Mouse (Mus musculus): ENCODE results near the gene Maff.
A peak's percentile ranks its signal among the peaks of the same experiment; 100 is the strongest.

Gene Maff

GRCm38 (mm10) chr15:79361023-79361422 is 14.6 kb downstream of the Maff start:
- no peak for DNase-seq (ENCODE audit: low spot score in 2 of 2)

GRCm38 (mm10) chr15:79364120-79364519 is 17.7 kb downstream of the Maff start:
- no peak for DNase-seq (ENCODE audit: low spot score in 2 of 2)

- no peak for DNase-seq (ENCODE audit: low spot score in 2 of 2)
Observed at GRCm38 (mm10) chr15:79365068-79365467, 18.6 kb downstream of the Maff start.

- DNase-seq (ENCODE audit: low spot score in 2 of 2) = no peak
Observed at GRCm38 (mm10) chr15:79366402-79366801, 20.0 kb downstream of the Maff start.

- no peak for DNase-seq (ENCODE audit: low spot score in 2 of 2)
Observed at GRCm38 (mm10) chr15:79368313-79368811, 21.9 kb downstream of the Maff start.

GRCm38 (mm10) chr15:79368861-79369440 is 22.5 kb downstream of the Maff start:
- no peak for DNase-seq (ENCODE audit: low spot score in 2 of 2)

- DNase-seq (ENCODE audit: low spot score in 2 of 2) = no peak
Observed at GRCm38 (mm10) chr15:79369452-79370280, 23.2 kb downstream of the Maff start.

GRCm38 (mm10) chr15:79370281-79370843 is 23.9 kb downstream of the Maff start:
- DNase-seq (ENCODE audit: low spot score in 2 of 2) = no peak

- no peak for DNase-seq (ENCODE audit: low spot score in 2 of 2)
Observed at GRCm38 (mm10) chr15:79374760-79375159, 28.3 kb downstream of the Maff start.

- peak in 1 of 2 experiments; percentile 49 for DNase-seq (ENCODE audit: low spot score in 2 of 2)
Observed at GRCm38 (mm10) chr15:79377681-79378080, 31.3 kb downstream of the Maff start.

- DNase-seq (ENCODE audit: low spot score in 2 of 2) = no peak
Observed at GRCm38 (mm10) chr15:79378608-79379007, 32.2 kb downstream of the Maff start.

GRCm38 (mm10) chr15:79379658-79380057 is 33.2 kb downstream of the Maff start:
- DNase-seq (ENCODE audit: low spot score in 2 of 2) = no peak

- DNase-seq (ENCODE audit: low spot score in 2 of 2) = peak; percentile 57 to 80
Observed at GRCm38 (mm10) chr15:79380468-79381444, 34.3 kb downstream of the Maff start.

- DNase-seq (ENCODE audit: low spot score in 2 of 2) = no peak
Observed at GRCm38 (mm10) chr15:79381644-79382043, 35.2 kb downstream of the Maff start.

GRCm38 (mm10) chr15:79387081-79387480 is 40.7 kb downstream of the Maff start:
- DNase-seq (ENCODE audit: low spot score in 2 of 2) = no peak

- DNase-seq (ENCODE audit: low spot score in 2 of 2) = no peak
Observed at GRCm38 (mm10) chr15:79387611-79388010, 41.2 kb downstream of the Maff start.

GRCm38 (mm10) chr15:79388171-79388570 is 41.8 kb downstream of the Maff start:
- no peak for DNase-seq (ENCODE audit: low spot score in 2 of 2)

- no peak for DNase-seq (ENCODE audit: low spot score in 2 of 2)
Observed at GRCm38 (mm10) chr15:79390434-79390833, 44.0 kb downstream of the Maff start.

- DNase-seq (ENCODE audit: low spot score in 2 of 2) = peak in 1 of 2 experiments; percentile 52
Observed at GRCm38 (mm10) chr15:79391447-79392093, 45.1 kb downstream of the Maff start.

- no peak for DNase-seq (ENCODE audit: low spot score in 2 of 2)
Observed at GRCm38 (mm10) chr15:79392527-79392926, 46.1 kb downstream of the Maff start.

- no peak for DNase-seq (ENCODE audit: low spot score in 2 of 2)
Observed at GRCm38 (mm10) chr15:79393101-79393500, 46.7 kb downstream of the Maff start.

Measured in frontal cortex, postnatal 36 days (tissue).